Mouse (Mus musculus) CH12.LX (cell line): Measurements from ENCODE around the gene Klf5. TPM values are rescaled to one million over a fixed set of nuclear protein-coding genes. Genes with fewer than 3 reads are reported as not detected.

ENCODE experiments used
- DNase-seq: peaks from one replicate; pipeline ENCODE4 v3.0.0-alpha.2; 2013; ENCODE audit errors: extremely low read depth
- H3K27ac ChIP-seq: 2 replicates; pipeline ENCODE4 v1.5.1; 2012; ENCODE audit warnings: low read depth, mild to moderate bottlenecking, control low read depth, moderate library complexity; ENCODE audit not compliant: insufficient read depth
- H3K27me3 ChIP-seq: replicated peaks from 2 replicates; pipeline ENCODE3; 2012; ENCODE audit warnings: inconsistent platforms
- H3K36me3 ChIP-seq, 2 experiments: replicated peaks in 1 of 2; 2 replicates each; pipeline versions ENCODE3 to v1.6.1; 2012; ENCODE audit warnings: inconsistent platforms in 1 of 2, low read length in 1 of 2, mild to moderate bottlenecking in 1 of 2, mixed read lengths in 1 of 2, moderate library complexity in 1 of 2; ENCODE audit not compliant: control insufficient read depth in 1 of 2, insufficient read depth in 1 of 2
- H3K4me1 ChIP-seq, 2 experiments: 2 replicates each; pipeline ENCODE4 v1.6.1; 2012; ENCODE audit warnings: inconsistent platforms in 1 of 2, moderate library complexity in 1 of 2; ENCODE audit not compliant: insufficient read depth in 2 of 2, control insufficient read depth in 1 of 2
- H3K4me2 ChIP-seq: 2 replicates; pipeline ENCODE4 v1.6.1; 2012; ENCODE audit warnings: low read depth, mild to moderate bottlenecking, control low read depth; ENCODE audit not compliant: poor library complexity, insufficient read depth, severe bottlenecking
- H3K4me3 ChIP-seq, 3 experiments: fragments of 150-350 bp in 1 of 3; sonication (generic) in 1 of 3; replicated peaks in 1 of 3; 2 replicates each; pipeline versions ENCODE3 to v1.5.1; 2011 to 2012; ENCODE audit warnings: low read depth in 2 of 3, low read length in 2 of 3, mild to moderate bottlenecking in 2 of 3, moderate library complexity in 2 of 3, control low read depth in 1 of 3, improper control_type of control experiment in 1 of 3, inconsistent platforms in 1 of 3, mixed read lengths in 1 of 3; ENCODE audit not compliant: poor library complexity in 1 of 3
- H3K79me2 ChIP-seq: replicated peaks from 2 replicates; pipeline ENCODE4 v1.6.1; 2012; ENCODE audit warnings: mild to moderate bottlenecking, moderate library complexity; ENCODE audit not compliant: control insufficient read depth, poor library complexity, insufficient read depth, severe bottlenecking; ENCODE audit errors: extremely low read depth
- H3K9ac ChIP-seq: 2 replicates; pipeline ENCODE4 v1.6.1; 2012; ENCODE audit warnings: low read depth, mild to moderate bottlenecking, control low read depth, moderate library complexity; ENCODE audit not compliant: insufficient read depth
- H3K9me3 ChIP-seq: replicated peaks from 2 replicates; pipeline ENCODE3; 2012; ENCODE audit warnings: low read length, inconsistent platforms, mixed read lengths
- BHLHE40 ChIP-seq: IDR thresholded peaks from 2 replicates; pipeline ENCODE4 v1.6.1; 2011; ENCODE audit warnings: mild to moderate bottlenecking, low read depth, low read length, improper control_type of control experiment
- CHD2 ChIP-seq: IDR thresholded peaks from 2 replicates; pipeline ENCODE4 v1.6.1; 2011; ENCODE audit warnings: low read length, improper control_type of control experiment
- E2F4 ChIP-seq: IDR thresholded peaks from 2 replicates; pipeline ENCODE4 v1.6.1; 2011; ENCODE audit warnings: low read depth, low read length, improper control_type of control experiment; ENCODE audit not compliant: insufficient replicate concordance
- ELF1 ChIP-seq: IDR thresholded peaks from 2 replicates; pipeline ENCODE4 v1.6.1; 2014; ENCODE audit warnings: low read depth, mild to moderate bottlenecking, inconsistent platforms, low read length, improper control_type of control experiment
- EP300 ChIP-seq: IDR thresholded peaks from 2 replicates; pipeline ENCODE4 v1.6.1; 2011; ENCODE audit warnings: low read length, improper control_type of control experiment
- ETS1 ChIP-seq: conservative IDR thresholded peaks from 2 replicates; pipeline ENCODE4 v1.6.1; 2012; ENCODE audit warnings: low read depth, mild to moderate bottlenecking, inconsistent platforms, low read length, improper control_type of control experiment, moderate library complexity
- HCFC1 ChIP-seq: IDR thresholded peaks from 2 replicates; pipeline ENCODE4 v1.6.1; 2012; ENCODE audit warnings: low read depth, mild to moderate bottlenecking, inconsistent platforms, low read length, improper control_type of control experiment
- IRF4 ChIP-seq: IDR thresholded peaks from 2 replicates; pipeline ENCODE4 v1.6.1; 2014; ENCODE audit warnings: low read depth, mild to moderate bottlenecking, inconsistent platforms, low read length, improper control_type of control experiment
- MAFK ChIP-seq: IDR thresholded peaks from 2 replicates; pipeline ENCODE4 v1.6.1; 2011; ENCODE audit warnings: low read length, improper control_type of control experiment; ENCODE audit not compliant: insufficient replicate concordance
- MAZ ChIP-seq: IDR thresholded peaks from 2 replicates; pipeline ENCODE4 v1.6.1; 2012; ENCODE audit warnings: low read depth, mild to moderate bottlenecking, inconsistent platforms, low read length, improper control_type of control experiment, moderate library complexity
- MXI1 ChIP-seq: IDR thresholded peaks from 2 replicates; pipeline ENCODE4 v1.6.1; 2011; ENCODE audit warnings: mild to moderate bottlenecking, low read depth, low read length, improper control_type of control experiment
- MYC ChIP-seq: IDR thresholded peaks from 2 replicates; pipeline ENCODE4 v1.6.1; 2011; ENCODE audit warnings: low read depth, mild to moderate bottlenecking, improper control_type of control experiment, low read length
- NRF1 ChIP-seq: IDR thresholded peaks from 2 replicates; pipeline ENCODE4 v1.6.1; 2014; ENCODE audit warnings: low read depth, mild to moderate bottlenecking, inconsistent platforms, low read length, improper control_type of control experiment, moderate library complexity
- PAX5 ChIP-seq: IDR thresholded peaks from 2 replicates; pipeline ENCODE4 v1.6.1; 2012; ENCODE audit warnings: low read length, inconsistent platforms, mixed read lengths
- POLR2A ChIP-seq: IDR thresholded peaks from 2 replicates; pipeline ENCODE4 v1.6.1; 2011; ENCODE audit warnings: low read depth, mild to moderate bottlenecking, improper control_type of control experiment, low read length
- RCOR1 ChIP-seq: conservative IDR thresholded peaks from 2 replicates; pipeline ENCODE4 v1.6.1; 2012; ENCODE audit warnings: low read depth, mild to moderate bottlenecking, inconsistent platforms, low read length, improper control_type of control experiment
- TBP ChIP-seq: conservative IDR thresholded peaks from 2 replicates; pipeline ENCODE4 v1.6.1; 2011; ENCODE audit warnings: low read depth, low read length, improper control_type of control experiment
- TCF12 ChIP-seq: IDR thresholded peaks from 2 replicates; pipeline ENCODE4 v1.6.1; 2014; ENCODE audit warnings: low read depth, mild to moderate bottlenecking, inconsistent platforms, low read length, improper control_type of control experiment
- USF2 ChIP-seq: conservative IDR thresholded peaks from 2 replicates; pipeline ENCODE4 v1.6.1; 2011; ENCODE audit warnings: low read depth, low read length, improper control_type of control experiment
- ZKSCAN1 ChIP-seq: IDR thresholded peaks from 2 replicates; pipeline ENCODE4 v1.6.1; 2012; ENCODE audit warnings: low read depth, inconsistent platforms, low read length, improper control_type of control experiment, borderline replicate concordance
- ZMIZ1 ChIP-seq: IDR thresholded peaks from 2 replicates; pipeline ENCODE4 v1.6.1; 2012; ENCODE audit warnings: low read depth, mild to moderate bottlenecking, inconsistent platforms, low read length, improper control_type of control experiment
- ZNF384 ChIP-seq: IDR thresholded peaks from 2 replicates; pipeline ENCODE4 v1.6.1; 2012; ENCODE audit warnings: low read depth, low read length, improper control_type of control experiment, inconsistent platforms
- dilution Hi-C: fragments of 300-500 bp; cut with MboI; formaldehyde crosslinking; loops from 2 replicates; pipeline ENCODE4 v1.14.3; 2020; ENCODE audit warnings: low sequenced_read_pairs; ENCODE audit not compliant: extremely low pct_unique_long_range_greater_than_20kb, extremely low pct_ligation_motif_present
- in situ Hi-C: fragments of 300-500 bp; cut with MboI; formaldehyde crosslinking; loops from 3 replicates; pipeline ENCODE4 v1.14.3; 2019; ENCODE audit warnings: low sequenced_read_pairs, low pct_ligation_motif_present, low pct_unique_long_range_greater_than_20kb, mixed read lengths
- polyA plus RNA-seq: library from polyadenylated mRNA; unstranded; fragments of >175 nt; gene quantifications from 2 replicates; pipeline ENCODE4 v1.2.1, GENCODE M21; 2012; ENCODE audit warnings: low read depth; ENCODE audit not compliant: insufficient read length
- total RNA-seq, 2 experiments: library from RNA; depleted of rRNA; stranded (reverse); fragments of 300-350 nt in 1 of 2; fragments of >200 nt in 1 of 2; gene quantifications; 2 replicates each; pipeline ENCODE4 v1.2.3; 2012 to 2014

Gene Klf5
- total RNA-seq (2012; rRNA removed) (0.08 and 0.13 TPM in 2 replicates), total RNA-seq (2014; rRNA removed) (not detected in 2 replicates), polyA plus RNA-seq (not detected in 2 replicates)

GRCm38 (mm10) chr14:99298385-99299021 is at the start of gene Klf5:
Gene Klf5 (plus strand): TSS chr14:99298691.
- H3K79me2 ChIP-seq, result no peaks in the 10 kb centered on the region
- no peak for TF ChIP-seq ETS1
- no peak for TF ChIP-seq MYC
- no peak for TF ChIP-seq ZNF384
- no peak for TF ChIP-seq USF2
- TF ChIP-seq TBP, result no peak
- no peak for TF ChIP-seq PAX5
- no peak for TF ChIP-seq IRF4
- TF ChIP-seq MAFK, result no peak
- TF ChIP-seq TCF12, result no peak
- TF ChIP-seq MXI1, result no peak
- peak; percentile 60; the same call in 1 of the 2 replicates for TF ChIP-seq POLR2A
- TF ChIP-seq EP300, result no peak
- TF ChIP-seq CHD2, result peak; percentile 28; the same call in 1 of the 2 replicates
- TF ChIP-seq HCFC1, result no peak
- TF ChIP-seq E2F4, result no peak
- TF ChIP-seq NRF1, result peak; percentile 69
- TF ChIP-seq ZKSCAN1, result no peak
- TF ChIP-seq BHLHE40, result no peak
- H3K4me3 ChIP-seq, result peak within 1 kb of the TSS in 1 of 3 experiments; percentile 60
- in situ Hi-C loops, result no loop called here
- no peaks in the 10 kb centered on the region for H3K36me3 ChIP-seq
- no peak for DNase-seq
- no peaks in the 10 kb centered on the region for H3K4me1 ChIP-seq
- H3K4me2 ChIP-seq, result peak within 1 kb of the TSS; percentile 16
- no peak within 1 kb of the TSS for H3K27ac ChIP-seq
- H3K9me3 ChIP-seq, result peaks cover 13% of the 10 kb centered on the region
- no peaks in the 10 kb centered on the region for H3K27me3 ChIP-seq
- H3K9ac ChIP-seq, result 0 out of 2 replicates have a peak within 1 kb of the TSS, but pooled peaks have one; percentile 10
- dilution Hi-C loops, result no loop called here

DNA sequence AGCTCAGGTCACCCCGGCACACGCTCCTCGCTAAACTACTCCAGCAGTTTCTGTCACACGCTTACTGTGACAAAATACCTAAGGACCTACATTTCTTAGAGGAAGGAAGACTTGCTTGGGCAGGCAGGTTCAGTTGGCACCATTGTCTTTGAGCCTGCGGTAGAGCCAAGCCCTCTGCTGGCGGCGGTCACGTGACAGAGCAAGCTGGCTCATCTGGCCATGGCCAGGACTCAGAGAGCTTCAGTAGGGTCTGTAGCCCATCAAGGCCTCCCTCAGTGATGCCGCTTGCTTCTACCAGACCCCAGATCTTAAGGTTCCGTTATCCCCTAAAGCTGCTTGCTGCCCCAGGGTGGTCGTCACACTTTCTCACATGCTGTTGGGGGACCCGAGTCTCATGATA is 36.5 kb upstream of the Klf5 start:
- H3K4me3 ChIP-seq, result no peak overlapping the region
- H3K9me3 ChIP-seq, result no peaks in the 10 kb centered on the region
- H3K79me2 ChIP-seq, result no peaks in the 10 kb centered on the region
- H3K9ac ChIP-seq, result no peak overlapping the region
- peaks cover under 1 to 22% of the 10 kb centered on the region in 2 experiments for H3K36me3 ChIP-seq
- no peak overlapping the region for H3K4me2 ChIP-seq
- DNase-seq, result no peak
- no peaks in the 10 kb centered on the region for H3K27me3 ChIP-seq
- peaks cover 0 to 7% of the 10 kb centered on the region in 2 experiments; a peak in 2 of 4 replicates for H3K4me1 ChIP-seq
- dilution Hi-C loops (no loop called here), in situ Hi-C loops (no loop called here)
- no peak overlapping the region for H3K27ac ChIP-seq
- TF ChIP-seq ZMIZ1 (no peak), MAZ (no peak), TCF12 (no peak), TBP (no peak), MYC (no peak), RCOR1 (no peak), PAX5 (no peak), ELF1 (no peak)
- TF ChIP-seq, all 38 proteins: peak for 0
